Mouse (Mus musculus): ENCODE results near the gene Pfdn2. TPM values are rescaled to one million over a fixed set of nuclear protein-coding genes. Genes with fewer than 3 reads are reported as not detected.
A peak's percentile ranks its signal among the peaks of the same experiment; 100 is the strongest.

Pfdn2 gene
- polyA plus RNA-seq, 1 experiment from 2014 or later, result 42.2 TPM

DNA sequence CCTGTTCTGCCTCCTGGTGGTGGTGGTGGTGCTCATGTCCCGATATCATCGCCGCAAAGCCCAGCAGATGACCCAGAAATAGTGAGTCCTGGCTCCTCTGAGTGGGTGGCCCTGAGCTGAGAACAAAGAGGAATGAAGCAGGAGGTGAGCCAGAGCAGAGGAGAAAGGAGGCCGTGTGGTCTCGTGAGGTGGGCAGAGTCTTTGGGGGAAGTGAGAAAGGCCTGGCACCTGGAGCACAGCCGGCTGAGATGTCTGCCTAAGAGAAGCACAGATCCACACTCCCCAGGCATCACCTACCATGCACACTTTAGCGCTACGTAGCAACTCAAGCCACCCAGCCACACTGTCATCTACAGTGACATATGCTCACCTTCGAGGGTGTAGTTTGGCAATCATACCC lies 39.7 kb downstream of the Pfdn2 start:
- Histone ChIP-seq H3K4me1 (ENCODE audit: control insufficient read depth in 2 of 2, insufficient read depth in 2 of 2, low read length in 2 of 2) (peaks cover 2 to 3% of the 10 kb centered on the region in 2 experiments; a peak in 2 of 4 replicates), H3K4me2 (ENCODE audit: low read length) (no peak overlapping the region), H3K4me3 (ENCODE audit: control insufficient read depth in 1 of 2, insufficient read depth in 1 of 2, low read depth in 1 of 2, low read length in 2 of 2) (no peak overlapping the region), H3K9me3 (ENCODE audit: control insufficient read depth, low read length) (no peaks in the 10 kb centered on the region), H3K27ac (replicated peaks in 1 of 2; ENCODE audit: control insufficient read depth in 1 of 2, insufficient read depth in 1 of 2, low read depth in 2 of 2, low read length in 2 of 2) (no peak overlapping the region), H3K36me3 (ENCODE audit: control insufficient read depth, insufficient read depth, low read length) (no peaks in the 10 kb centered on the region), H3K9ac (ENCODE audit: low read length) (no peak overlapping the region), H3K27me3 (ENCODE audit: control insufficient read depth, insufficient read depth, low read length) (peaks cover 9% of the 10 kb centered on the region; the same call in 1 of the 2 replicates)
- no peak for ATAC-seq (ENCODE audit: insufficient number of reproducible peaks, insufficient read depth, low FRiP score, low read depth)
- 61% methylated on average over 9 of the region's 9 CpGs for WGBS

DNA sequence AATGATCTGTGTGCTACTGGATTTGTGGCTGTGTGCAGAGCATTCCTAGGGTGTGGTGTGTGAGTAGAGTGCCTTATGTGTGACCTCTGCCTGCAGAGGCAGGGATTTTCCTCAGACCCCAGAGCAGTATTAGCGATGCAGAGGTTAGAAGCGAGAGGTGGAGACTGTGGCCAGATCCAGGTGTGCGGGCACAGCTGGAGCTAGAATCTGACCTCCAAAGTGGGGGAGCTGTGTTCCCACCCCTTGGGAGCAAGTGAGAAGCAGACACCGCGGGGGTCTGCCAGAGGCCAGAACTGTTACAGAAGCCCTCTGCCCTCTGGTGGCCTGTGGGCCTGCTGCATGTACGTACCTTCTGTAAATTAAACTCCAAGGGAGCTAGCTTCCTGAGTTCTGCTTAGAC lies 41.6 kb downstream of the Pfdn2 start:
- H3K27ac ChIP-seq (replicated peaks in 1 of 2; ENCODE audit: control insufficient read depth in 1 of 2, insufficient read depth in 1 of 2, low read depth in 2 of 2, low read length in 2 of 2), result no peak overlapping the region
- H3K9ac ChIP-seq (ENCODE audit: low read length), result no peak overlapping the region
- no peaks in the 10 kb centered on the region for H3K27me3 ChIP-seq (ENCODE audit: control insufficient read depth, insufficient read depth, low read length)
- no peaks in the 10 kb centered on the region for H3K9me3 ChIP-seq (ENCODE audit: control insufficient read depth, low read length)
- H3K4me1 ChIP-seq (ENCODE audit: control insufficient read depth in 2 of 2, insufficient read depth in 2 of 2, low read length in 2 of 2), result peaks cover 0 to 2% of the 10 kb centered on the region in 2 experiments; a peak in 1 of 4 replicates
- H3K4me2 ChIP-seq (ENCODE audit: low read length), result peak overlapping the region; percentile 52
- no peaks in the 10 kb centered on the region for H3K36me3 ChIP-seq (ENCODE audit: control insufficient read depth, insufficient read depth, low read length)
- ATAC-seq (ENCODE audit: insufficient number of reproducible peaks, insufficient read depth, low FRiP score, low read depth), result no peak
- 15% methylated on average over 6 of the region's 6 CpGs for WGBS
- peak overlapping the region; percentile 1 to 24; a peak in 1 of 4 replicates for H3K4me3 ChIP-seq (ENCODE audit: control insufficient read depth in 1 of 2, insufficient read depth in 1 of 2, low read depth in 1 of 2, low read length in 2 of 2)

DNA sequence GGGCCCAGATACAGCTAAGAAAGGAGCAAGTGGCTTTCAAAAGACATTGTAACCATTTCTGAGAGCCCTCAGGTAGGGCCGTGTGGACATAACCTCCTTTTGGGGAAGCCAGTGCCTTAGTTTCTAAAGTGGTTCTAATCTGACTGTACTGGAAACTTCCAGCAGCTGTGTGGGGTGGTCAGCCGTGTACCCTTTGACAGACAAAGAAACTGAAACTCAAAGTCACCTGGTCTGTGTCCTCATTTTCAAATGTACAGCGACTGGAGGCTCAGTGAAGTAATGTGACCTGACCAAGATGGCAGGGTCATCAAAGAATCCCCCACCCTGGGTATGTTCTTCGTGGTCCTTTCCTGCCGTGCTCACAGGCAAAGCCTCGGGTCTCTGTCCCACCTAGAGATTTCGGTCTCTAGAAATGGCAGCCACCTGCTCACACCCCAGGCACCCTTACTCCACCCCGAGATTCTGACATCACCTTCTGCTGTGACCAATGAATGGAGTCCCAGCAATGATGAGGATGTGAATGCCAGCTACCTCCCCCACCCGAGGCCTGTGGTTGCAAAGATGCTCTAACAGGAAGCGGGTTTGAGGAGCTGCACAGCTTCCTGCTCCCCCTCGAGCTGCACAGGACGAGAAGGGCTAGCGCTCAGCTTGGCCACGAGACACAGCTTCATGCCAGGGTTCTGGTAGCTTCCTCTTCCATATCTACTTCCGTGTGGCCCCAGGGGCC lies 43.1 kb downstream of the Pfdn2 start, which contains the start of gene Arhgap30:
Gene Arhgap30 (plus strand): TSS at position 579 of the 727 bp plus-strand sequence.
- ATAC-seq (ENCODE audit: insufficient number of reproducible peaks, insufficient read depth, low FRiP score, low read depth), result no peak
- Histone ChIP-seq H3K9me3 (ENCODE audit: control insufficient read depth, low read length) (no peaks in the 10 kb centered on the region), H3K4me2 (ENCODE audit: low read length) (no peak within 1 kb of the TSS), H3K36me3 (ENCODE audit: control insufficient read depth, insufficient read depth, low read length) (no peaks in the 10 kb centered on the region), H3K27ac (replicated peaks in 1 of 2; ENCODE audit: control insufficient read depth in 1 of 2, insufficient read depth in 1 of 2, low read depth in 2 of 2, low read length in 2 of 2) (no peak within 1 kb of the TSS), H3K9ac (ENCODE audit: low read length) (no peak within 1 kb of the TSS), H3K27me3 (ENCODE audit: control insufficient read depth, insufficient read depth, low read length) (no peaks in the 10 kb centered on the region), H3K4me3 (ENCODE audit: control insufficient read depth in 1 of 2, insufficient read depth in 1 of 2, low read depth in 1 of 2, low read length in 2 of 2) (peak within 1 kb of the TSS in 1 of 2 experiments; percentile 6; a peak in 1 of 4 replicates), H3K4me1 (ENCODE audit: control insufficient read depth in 2 of 2, insufficient read depth in 2 of 2, low read length in 2 of 2) (peaks cover 0 to 2% of the 10 kb centered on the region in 2 experiments; a peak in 1 of 4 replicates)
- WGBS, result 74% methylated on average over 15 of the region's 15 CpGs

DNA sequence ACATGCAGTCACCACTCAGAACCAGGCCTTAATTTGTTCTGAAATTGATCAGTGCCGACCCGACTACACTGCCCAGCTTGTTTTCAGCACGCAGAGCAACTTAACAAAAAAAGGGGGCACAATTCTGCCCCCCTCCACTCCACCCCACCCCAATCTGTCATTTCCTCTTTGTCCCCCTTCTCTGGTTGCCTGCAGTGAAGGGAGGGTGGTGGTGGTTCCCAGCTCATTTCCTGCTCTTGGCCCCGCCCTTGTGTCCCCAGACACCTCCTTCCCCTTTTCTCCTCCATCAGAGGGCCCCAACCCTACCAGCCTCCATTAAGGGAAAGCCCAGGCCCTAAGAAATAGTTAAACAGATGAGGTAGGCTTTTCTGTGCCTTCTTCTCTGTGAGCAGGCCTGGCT lies 44.6 kb downstream of the Pfdn2 start:
- ATAC-seq (ENCODE audit: insufficient number of reproducible peaks, insufficient read depth, low FRiP score, low read depth), result no peak
- H3K27ac ChIP-seq (replicated peaks in 1 of 2; ENCODE audit: control insufficient read depth in 1 of 2, insufficient read depth in 1 of 2, low read depth in 2 of 2, low read length in 2 of 2), result no peak overlapping the region
- WGBS, result 81% methylated on average over 4 of the region's 4 CpGs
- H3K4me3 ChIP-seq (ENCODE audit: control insufficient read depth in 1 of 2, insufficient read depth in 1 of 2, low read depth in 1 of 2, low read length in 2 of 2), result no peak overlapping the region
- H3K4me2 ChIP-seq (ENCODE audit: low read length), result no peak overlapping the region
- H3K9ac ChIP-seq (ENCODE audit: low read length), result no peak overlapping the region
- peaks cover 0 to 2% of the 10 kb centered on the region in 2 experiments; a peak in 1 of 4 replicates for H3K4me1 ChIP-seq (ENCODE audit: control insufficient read depth in 2 of 2, insufficient read depth in 2 of 2, low read length in 2 of 2)
- no peaks in the 10 kb centered on the region for H3K27me3 ChIP-seq (ENCODE audit: control insufficient read depth, insufficient read depth, low read length)
- H3K9me3 ChIP-seq (ENCODE audit: control insufficient read depth, low read length), result no peaks in the 10 kb centered on the region
- H3K36me3 ChIP-seq (ENCODE audit: control insufficient read depth, insufficient read depth, low read length), result no peaks in the 10 kb centered on the region

DNA sequence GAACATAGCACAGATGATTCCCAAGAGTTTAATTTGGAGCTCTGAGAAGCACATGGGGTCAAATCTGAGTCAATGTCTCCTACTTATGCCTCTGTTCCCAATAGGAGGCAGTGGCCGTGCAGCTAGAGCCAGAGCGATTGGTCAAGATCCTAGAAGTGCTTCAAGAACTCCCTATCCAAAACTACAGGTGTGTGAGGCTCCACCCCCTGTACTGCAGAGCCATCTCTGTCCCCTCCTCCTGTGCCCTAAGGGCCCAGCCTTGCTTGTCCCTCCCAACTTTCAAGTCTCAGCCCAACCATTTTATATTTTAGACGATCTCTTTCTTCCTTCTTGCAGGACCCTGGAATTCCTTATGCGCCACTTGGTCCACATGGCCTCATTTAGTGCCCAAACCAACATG lies 56.4 kb downstream of the Pfdn2 start:
- H3K36me3 ChIP-seq (ENCODE audit: control insufficient read depth, insufficient read depth, low read length), result no peaks in the 10 kb centered on the region
- no peak for ATAC-seq (ENCODE audit: insufficient number of reproducible peaks, insufficient read depth, low FRiP score, low read depth)
- H3K4me3 ChIP-seq (ENCODE audit: control insufficient read depth in 1 of 2, insufficient read depth in 1 of 2, low read depth in 1 of 2, low read length in 2 of 2), result no peak overlapping the region
- 75% methylated on average over 4 of the region's 4 CpGs for WGBS
- no peaks in the 10 kb centered on the region for H3K9me3 ChIP-seq (ENCODE audit: control insufficient read depth, low read length)
- no peak overlapping the region for H3K9ac ChIP-seq (ENCODE audit: low read length)
- H3K27me3 ChIP-seq (ENCODE audit: control insufficient read depth, insufficient read depth, low read length), result no peaks in the 10 kb centered on the region
- no peaks in the 10 kb centered on the region for H3K4me1 ChIP-seq (ENCODE audit: control insufficient read depth in 2 of 2, insufficient read depth in 2 of 2, low read length in 2 of 2)
- H3K4me2 ChIP-seq (ENCODE audit: low read length), result no peak overlapping the region
- no peak overlapping the region for H3K27ac ChIP-seq (replicated peaks in 1 of 2; ENCODE audit: control insufficient read depth in 1 of 2, insufficient read depth in 1 of 2, low read depth in 2 of 2, low read length in 2 of 2)

DNA sequence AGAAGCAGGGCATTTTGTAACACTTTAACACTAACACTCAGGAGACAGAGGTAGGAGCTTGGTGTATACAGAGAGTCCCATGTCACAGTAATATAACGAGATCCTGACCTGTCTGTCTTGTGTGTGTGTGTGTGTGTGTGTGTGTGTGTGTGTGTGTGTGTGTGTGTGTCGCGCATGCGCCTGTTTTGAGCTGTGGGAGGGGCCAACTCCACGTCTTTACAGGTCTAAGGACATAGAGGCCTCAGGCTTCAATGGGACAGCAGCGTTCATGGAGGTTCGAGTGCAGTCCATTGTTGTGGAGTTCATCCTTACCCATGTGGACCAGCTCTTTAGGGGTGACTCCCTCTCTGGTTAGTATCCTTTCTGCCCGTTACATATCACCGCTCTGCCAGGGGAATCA lies 57.5 kb downstream of the Pfdn2 start:
- H3K9ac ChIP-seq (ENCODE audit: low read length), result no peak overlapping the region
- H3K9me3 ChIP-seq (ENCODE audit: control insufficient read depth, low read length), result no peaks in the 10 kb centered on the region
- no peaks in the 10 kb centered on the region for H3K4me1 ChIP-seq (ENCODE audit: control insufficient read depth in 2 of 2, insufficient read depth in 2 of 2, low read length in 2 of 2)
- no peak overlapping the region for H3K27ac ChIP-seq (replicated peaks in 1 of 2; ENCODE audit: control insufficient read depth in 1 of 2, insufficient read depth in 1 of 2, low read depth in 2 of 2, low read length in 2 of 2)
- H3K4me3 ChIP-seq (ENCODE audit: control insufficient read depth in 1 of 2, insufficient read depth in 1 of 2, low read depth in 1 of 2, low read length in 2 of 2), result no peak overlapping the region
- ATAC-seq (ENCODE audit: insufficient number of reproducible peaks, insufficient read depth, low FRiP score, low read depth), result no peak
- H3K4me2 ChIP-seq (ENCODE audit: low read length), result no peak overlapping the region
- no peaks in the 10 kb centered on the region for H3K27me3 ChIP-seq (ENCODE audit: control insufficient read depth, insufficient read depth, low read length)
- no peaks in the 10 kb centered on the region for H3K36me3 ChIP-seq (ENCODE audit: control insufficient read depth, insufficient read depth, low read length)
- whole genome bisulfite sequencing, result 87% methylated on average over 9 of the region's 9 CpGs

DNA sequence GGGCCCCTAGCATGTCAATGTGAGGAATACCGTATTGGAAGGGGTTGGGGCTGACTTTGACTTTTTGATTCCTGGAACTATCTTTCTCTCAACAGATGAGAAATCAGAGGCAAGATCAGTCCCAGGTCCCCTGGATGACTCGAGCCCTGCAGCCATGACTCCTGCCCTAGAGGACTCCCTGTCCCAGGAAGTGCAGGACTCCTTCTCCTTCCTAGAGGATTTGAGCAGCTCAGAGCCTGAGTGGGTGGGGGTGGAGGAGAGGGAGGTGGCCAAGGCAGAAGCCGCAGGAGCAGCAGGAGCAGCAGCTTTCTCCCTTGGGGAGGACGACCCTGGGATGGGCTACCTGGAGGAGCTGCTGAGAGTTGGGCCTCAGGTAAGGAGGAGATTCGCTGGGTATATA lies 61.8 kb downstream of the Pfdn2 start:
- Histone ChIP-seq H3K4me1 (ENCODE audit: control insufficient read depth in 2 of 2, insufficient read depth in 2 of 2, low read length in 2 of 2) (no peaks in the 10 kb centered on the region), H3K27ac (replicated peaks in 1 of 2; ENCODE audit: control insufficient read depth in 1 of 2, insufficient read depth in 1 of 2, low read depth in 2 of 2, low read length in 2 of 2) (no peak overlapping the region), H3K9ac (ENCODE audit: low read length) (no peak overlapping the region), H3K9me3 (ENCODE audit: control insufficient read depth, low read length) (no peaks in the 10 kb centered on the region), H3K36me3 (ENCODE audit: control insufficient read depth, insufficient read depth, low read length) (no peaks in the 10 kb centered on the region), H3K4me3 (ENCODE audit: control insufficient read depth in 1 of 2, insufficient read depth in 1 of 2, low read depth in 1 of 2, low read length in 2 of 2) (no peak overlapping the region), H3K27me3 (ENCODE audit: control insufficient read depth, insufficient read depth, low read length) (no peaks in the 10 kb centered on the region), H3K4me2 (ENCODE audit: low read length) (no peak overlapping the region)
- 70% methylated on average over 5 of the region's 5 CpGs for WGBS
- no peak for ATAC-seq (ENCODE audit: insufficient number of reproducible peaks, insufficient read depth, low FRiP score, low read depth)
